Mouse (Mus musculus): ENCODE results near the gene Gmds. TPM values are rescaled to one million over a fixed set of nuclear protein-coding genes. Genes with fewer than 3 reads are reported as not detected.

The Gmds gene
- total RNA-seq, 1 experiment from 2014 or later: 5.9 TPM

- ATAC-seq (replicated peaks; ENCODE audit: insufficient number of reproducible peaks, low FRiP score, low TSS enrichment, poor library complexity, severe bottlenecking): no peak
Observed at GRCm38 (mm10) chr13:31992409-31993201, 345.9 kb downstream of the Gmds start.

DNA sequence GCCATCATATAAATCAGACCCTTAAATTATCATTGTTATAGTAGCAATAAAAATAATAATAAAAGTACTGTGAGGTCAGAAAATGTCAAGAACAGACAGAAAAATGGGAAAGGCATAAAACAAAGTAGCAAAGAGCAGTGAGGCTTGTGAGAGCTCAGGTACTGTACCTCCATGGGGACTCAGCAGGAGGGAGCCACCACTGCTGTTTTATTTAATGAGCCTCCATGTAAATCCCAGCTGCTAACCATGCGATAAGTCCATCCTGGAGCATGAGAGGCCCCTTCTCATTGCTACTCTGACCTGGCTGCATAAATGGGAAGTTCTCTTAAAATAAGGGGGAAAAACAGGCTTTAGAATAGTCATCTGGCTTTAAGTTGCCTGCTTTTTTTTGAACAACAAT is 357.3 kb downstream of the Gmds start:
- no peak for ATAC-seq (replicated peaks; ENCODE audit: insufficient number of reproducible peaks, low FRiP score, low TSS enrichment, poor library complexity, severe bottlenecking)

DNA sequence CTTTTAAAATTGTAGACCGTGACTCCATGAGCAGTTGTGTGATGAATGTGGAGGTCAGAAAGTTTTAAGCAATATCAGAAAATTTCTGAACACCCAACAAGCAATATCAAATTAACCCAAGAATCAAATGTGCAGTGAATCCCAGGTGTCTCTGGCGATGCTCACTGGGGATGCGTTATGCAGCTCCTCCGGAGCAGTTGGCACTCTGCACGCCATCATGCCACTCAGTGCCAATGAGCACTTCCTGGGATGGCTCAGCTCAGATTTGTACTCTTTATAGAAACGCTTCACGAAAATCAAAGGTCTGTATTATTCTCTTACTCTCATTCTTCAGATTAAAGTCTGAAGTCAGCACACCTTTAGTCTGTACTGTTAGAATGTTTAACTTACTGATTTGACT is 360.4 kb downstream of the Gmds start:
- no peak for ATAC-seq (replicated peaks; ENCODE audit: insufficient number of reproducible peaks, low FRiP score, low TSS enrichment, poor library complexity, severe bottlenecking)

- no peak for ATAC-seq (replicated peaks; ENCODE audit: insufficient number of reproducible peaks, low FRiP score, low TSS enrichment, poor library complexity, severe bottlenecking)
Observed at GRCm38 (mm10) chr13:31974751-31975479, 363.6 kb downstream of the Gmds start.

- no peak for ATAC-seq (replicated peaks; ENCODE audit: insufficient number of reproducible peaks, low FRiP score, low TSS enrichment, poor library complexity, severe bottlenecking)
Observed at GRCm38 (mm10) chr13:31971040-31971501, 367.5 kb downstream of the Gmds start.

DNA sequence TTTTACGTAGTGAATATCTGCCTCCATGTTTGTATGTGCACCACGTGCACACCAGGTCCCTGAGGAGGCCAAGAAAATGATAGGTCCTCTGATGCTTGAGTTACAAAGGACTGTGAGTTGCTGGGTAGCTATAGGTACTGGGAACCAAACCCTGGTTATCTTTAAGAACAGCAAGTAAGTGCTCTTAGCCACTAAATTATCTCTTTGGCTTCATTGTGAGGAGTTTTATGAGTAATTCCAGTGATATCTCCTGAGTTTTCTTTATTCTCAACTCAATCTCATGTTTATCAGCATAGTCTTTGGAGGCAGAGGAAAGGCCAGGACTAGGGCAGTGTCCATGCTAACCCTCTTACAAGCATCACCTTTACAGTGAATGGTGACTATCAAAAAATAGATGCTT is 370.3 kb downstream of the Gmds start:
- no peak for ATAC-seq (replicated peaks; ENCODE audit: insufficient number of reproducible peaks, low FRiP score, low TSS enrichment, poor library complexity, severe bottlenecking)

DNA sequence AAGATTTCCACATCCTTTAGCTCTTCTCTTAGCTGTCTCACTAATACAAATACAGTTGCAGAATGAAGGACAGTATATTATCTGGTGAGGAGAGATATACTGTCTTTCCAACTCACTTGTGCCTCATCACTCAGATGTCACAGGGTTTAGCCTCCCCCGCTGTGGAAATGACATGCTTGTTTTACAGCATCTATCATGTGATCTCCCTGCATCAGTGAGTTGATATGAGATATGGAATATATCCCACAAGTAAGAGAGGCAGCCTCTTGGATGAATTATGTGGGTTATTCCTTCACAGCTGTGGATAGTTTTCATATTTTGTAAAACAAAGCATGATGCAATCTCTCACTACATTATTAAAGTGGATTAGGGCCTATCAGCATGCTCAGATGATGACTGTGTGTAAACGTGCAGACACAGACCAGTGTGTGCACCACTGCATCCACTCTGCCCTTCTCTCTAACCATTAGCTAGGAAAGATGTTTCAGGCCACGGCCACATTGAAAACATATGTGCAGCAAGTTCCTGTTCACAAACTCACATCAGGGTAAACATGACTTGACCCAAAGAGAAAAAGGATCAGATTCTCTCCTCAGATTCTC is 371.5 kb downstream of the Gmds start:
- no peak for ATAC-seq (replicated peaks; ENCODE audit: insufficient number of reproducible peaks, low FRiP score, low TSS enrichment, poor library complexity, severe bottlenecking)

- ATAC-seq (replicated peaks; ENCODE audit: insufficient number of reproducible peaks, low FRiP score, low TSS enrichment, poor library complexity, severe bottlenecking): no peak
Observed at GRCm38 (mm10) chr13:31960514-31960913, 378.0 kb downstream of the Gmds start.

- no peak for ATAC-seq (replicated peaks; ENCODE audit: insufficient number of reproducible peaks, low FRiP score, low TSS enrichment, poor library complexity, severe bottlenecking)
Observed at GRCm38 (mm10) chr13:31958346-31959335, 379.9 kb downstream of the Gmds start.

GRCm38 (mm10) chr13:31956584-31956983 is 382.0 kb downstream of the Gmds start:
- no peak for ATAC-seq (replicated peaks; ENCODE audit: insufficient number of reproducible peaks, low FRiP score, low TSS enrichment, poor library complexity, severe bottlenecking)

- ATAC-seq (replicated peaks; ENCODE audit: insufficient number of reproducible peaks, low FRiP score, low TSS enrichment, poor library complexity, severe bottlenecking): no peak
Observed at GRCm38 (mm10) chr13:31956112-31956511, 382.4 kb downstream of the Gmds start.

- ATAC-seq (replicated peaks; ENCODE audit: insufficient number of reproducible peaks, low FRiP score, low TSS enrichment, poor library complexity, severe bottlenecking): no peak
Observed at GRCm38 (mm10) chr13:31955171-31955570, 383.4 kb downstream of the Gmds start.

GRCm38 (mm10) chr13:31944676-31945210 is 393.8 kb downstream of the Gmds start:
- ATAC-seq (replicated peaks; ENCODE audit: insufficient number of reproducible peaks, low FRiP score, low TSS enrichment, poor library complexity, severe bottlenecking): no peak

DNA sequence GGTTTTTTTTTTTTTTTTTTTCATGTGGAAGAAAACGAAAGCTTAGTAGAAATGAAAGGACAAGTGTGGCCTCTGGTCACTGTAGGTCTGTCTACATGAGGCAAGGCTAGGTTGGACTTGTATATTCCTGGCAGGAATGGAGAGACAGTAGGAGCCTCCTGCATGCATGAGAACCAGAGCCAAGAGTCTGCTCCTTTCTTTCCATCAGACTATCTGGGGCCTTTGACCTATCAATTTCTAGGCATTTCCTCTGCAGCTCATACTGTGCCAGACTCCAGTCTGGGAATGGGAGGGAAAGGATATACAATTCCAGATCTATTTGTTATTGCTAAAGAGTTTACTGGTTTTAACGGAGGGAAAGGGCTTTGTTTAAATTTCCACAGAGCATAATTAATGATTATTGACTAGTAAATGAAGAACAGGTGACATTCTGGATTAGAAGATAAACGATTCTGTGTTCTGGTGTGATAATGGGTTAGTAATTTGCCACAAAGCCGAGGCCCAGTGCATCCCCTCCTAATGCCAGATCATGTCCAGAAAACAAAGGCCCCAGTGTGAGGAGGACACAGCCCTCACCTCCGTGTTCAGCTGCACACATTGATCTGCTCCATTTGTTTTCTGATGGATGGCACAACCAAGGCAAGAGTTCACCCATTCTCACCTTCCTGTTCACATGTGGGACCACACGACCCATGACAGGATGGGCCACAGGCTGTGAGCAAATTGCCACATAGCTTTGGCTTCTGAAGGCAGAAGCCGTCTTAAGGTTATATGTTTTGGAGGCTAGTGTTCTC is 394.9 kb downstream of the Gmds start:
- ATAC-seq (replicated peaks; ENCODE audit: insufficient number of reproducible peaks, low FRiP score, low TSS enrichment, poor library complexity, severe bottlenecking): no peak

DNA sequence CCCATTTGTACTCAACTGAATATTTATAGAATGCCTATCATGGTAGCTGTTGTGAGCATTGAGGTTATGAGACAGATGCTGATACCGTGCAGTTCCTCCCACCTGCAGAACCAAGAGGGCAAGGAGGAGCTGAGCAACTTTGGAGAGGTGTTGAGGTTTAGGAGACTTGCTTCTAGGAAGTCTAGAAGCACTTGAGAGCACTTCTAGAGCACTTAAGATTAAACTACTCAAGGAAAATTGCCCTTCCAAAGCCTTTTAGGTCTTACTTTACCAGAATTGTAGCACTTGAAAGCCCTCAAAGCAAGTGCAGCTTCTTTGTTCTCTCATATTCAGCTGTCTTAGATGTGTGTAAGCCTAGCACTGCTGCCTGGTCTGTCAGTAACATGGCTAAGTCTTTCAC is 409.2 kb downstream of the Gmds start:
- ATAC-seq (replicated peaks; ENCODE audit: insufficient number of reproducible peaks, low FRiP score, low TSS enrichment, poor library complexity, severe bottlenecking): no peak

DNA sequence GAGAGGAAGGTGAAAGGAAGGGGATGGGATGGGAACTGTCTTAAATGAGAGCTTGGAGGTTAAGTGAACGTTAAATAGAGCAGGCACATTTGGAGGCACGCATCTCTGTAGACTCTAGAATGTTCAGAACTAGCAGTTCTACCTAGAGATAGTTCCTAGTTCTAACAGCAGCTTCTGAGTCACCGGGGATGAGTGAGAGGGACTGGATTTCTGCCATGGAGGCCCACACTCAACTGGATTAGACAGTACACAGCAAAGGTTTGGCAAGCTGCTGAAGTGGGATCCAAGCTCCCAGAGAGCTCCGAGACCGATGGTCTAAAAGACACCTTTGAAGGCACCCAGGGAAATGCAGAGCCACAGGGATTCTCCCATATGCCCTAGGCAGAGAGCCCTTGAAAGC is 411.9 kb downstream of the Gmds start:
- ATAC-seq (replicated peaks; ENCODE audit: insufficient number of reproducible peaks, low FRiP score, low TSS enrichment, poor library complexity, severe bottlenecking): no peak

GRCm38 (mm10) chr13:31924506-31924905 is 414.0 kb downstream of the Gmds start:
- no peak for ATAC-seq (replicated peaks; ENCODE audit: insufficient number of reproducible peaks, low FRiP score, low TSS enrichment, poor library complexity, severe bottlenecking)

- no peak for ATAC-seq (replicated peaks; ENCODE audit: insufficient number of reproducible peaks, low FRiP score, low TSS enrichment, poor library complexity, severe bottlenecking)
Observed at GRCm38 (mm10) chr13:31919716-31920115, 418.8 kb downstream of the Gmds start.

Measured in monocyte, adult 5-6 weeks (primary cell).